Mouse (Mus musculus): ENCODE data around the gene Tmem213. TPM values are rescaled to one million over a fixed set of nuclear protein-coding genes. Genes with fewer than 3 reads are reported as not detected.
A peak's percentile ranks its signal among the peaks of the same experiment; 100 is the strongest.

Gene Tmem213
- polyA plus RNA-seq, 1 experiment from 2014 or later, result not detected

DNA sequence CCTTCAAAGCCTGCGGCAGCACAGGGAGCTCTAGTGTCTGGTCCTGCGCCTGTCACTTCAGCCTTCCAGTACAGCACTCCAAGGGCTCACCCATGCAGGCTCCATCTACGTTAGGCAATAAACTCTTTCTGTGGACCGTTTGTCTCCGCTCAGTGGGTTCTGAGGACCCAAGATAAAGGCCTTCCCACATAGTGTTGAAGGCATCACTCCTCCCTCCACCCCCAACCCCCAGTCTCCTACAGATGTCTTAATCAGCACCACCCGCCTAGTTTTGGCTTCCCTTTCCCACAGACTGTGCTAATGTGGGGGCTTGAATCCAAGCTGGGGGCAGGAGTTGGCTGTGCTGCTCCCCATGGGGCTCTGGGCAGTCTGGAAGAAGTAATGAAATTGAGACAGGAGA lies 5.3 kb upstream of the Tmem213 start:
- 60% methylated on average over 6 of the region's 6 CpGs for WGBS
- H3K36me3 ChIP-seq (replicated peaks; ENCODE audit: control insufficient read depth, insufficient read depth, low read depth, low read length), result no peaks in the 10 kb centered on the region
- DNase-seq (ENCODE audit: low spot score) (no peak), ATAC-seq (replicated peaks; ENCODE audit: insufficient number of reproducible peaks, low FRiP score, low TSS enrichment, low read depth) (no peak)
- no peak overlapping the region for H3K4me2 ChIP-seq (ENCODE audit: low read depth, low read length)
- H3K9me3 ChIP-seq (replicated peaks; ENCODE audit: control insufficient read depth, low read length), result no peaks in the 10 kb centered on the region
- no peaks in the 10 kb centered on the region for H3K4me1 ChIP-seq (ENCODE audit: control insufficient read depth, insufficient read depth, low read length)
- H3K27me3 ChIP-seq (ENCODE audit: control insufficient read depth, insufficient read depth, low read length), result no peaks in the 10 kb centered on the region
- no peak overlapping the region for H3K4me3 ChIP-seq (ENCODE audit: low read depth, low read length)
- H3K27ac ChIP-seq (replicated peaks; ENCODE audit: low read depth, low read length), result no peak overlapping the region
- no peak overlapping the region for H3K9ac ChIP-seq (replicated peaks; ENCODE audit: low read length)

DNA sequence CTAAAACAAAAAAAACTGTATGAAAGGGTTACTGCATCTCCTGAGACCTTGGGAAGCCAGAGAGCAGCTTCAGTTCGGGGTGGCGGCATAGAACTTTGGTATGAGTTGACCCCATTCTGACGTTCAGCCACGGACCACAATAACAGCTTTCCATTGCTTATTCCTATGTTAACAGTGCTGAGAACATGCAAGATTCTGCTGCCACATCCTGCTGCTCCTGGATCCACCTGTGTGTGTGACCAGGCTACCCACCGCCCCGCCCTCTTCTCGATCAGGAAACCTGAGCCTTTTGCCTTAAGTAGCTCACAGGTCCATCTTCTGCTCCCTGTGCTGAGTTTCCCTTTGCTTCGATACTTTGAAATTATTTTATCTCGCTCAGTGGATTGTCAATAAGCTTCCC lies 3.1 kb upstream of the Tmem213 start:
- H3K27me3 ChIP-seq (ENCODE audit: control insufficient read depth, insufficient read depth, low read length), result no peaks in the 10 kb centered on the region
- WGBS, result 88% methylated on average over 9 of the region's 9 CpGs
- DNase-seq (ENCODE audit: low spot score) (no peak), ATAC-seq (replicated peaks; ENCODE audit: insufficient number of reproducible peaks, low FRiP score, low TSS enrichment, low read depth) (no peak)
- H3K9me3 ChIP-seq (replicated peaks; ENCODE audit: control insufficient read depth, low read length), result no peaks in the 10 kb centered on the region
- no peak overlapping the region for H3K27ac ChIP-seq (replicated peaks; ENCODE audit: low read depth, low read length)
- no peak overlapping the region for H3K4me3 ChIP-seq (ENCODE audit: low read depth, low read length)
- no peak overlapping the region for H3K9ac ChIP-seq (replicated peaks; ENCODE audit: low read length)
- H3K4me1 ChIP-seq (ENCODE audit: control insufficient read depth, insufficient read depth, low read length), result no peaks in the 10 kb centered on the region; the same call in 1 of the 2 replicates
- no peaks in the 10 kb centered on the region for H3K36me3 ChIP-seq (replicated peaks; ENCODE audit: control insufficient read depth, insufficient read depth, low read depth, low read length)
- H3K4me2 ChIP-seq (ENCODE audit: low read depth, low read length), result no peak overlapping the region

DNA sequence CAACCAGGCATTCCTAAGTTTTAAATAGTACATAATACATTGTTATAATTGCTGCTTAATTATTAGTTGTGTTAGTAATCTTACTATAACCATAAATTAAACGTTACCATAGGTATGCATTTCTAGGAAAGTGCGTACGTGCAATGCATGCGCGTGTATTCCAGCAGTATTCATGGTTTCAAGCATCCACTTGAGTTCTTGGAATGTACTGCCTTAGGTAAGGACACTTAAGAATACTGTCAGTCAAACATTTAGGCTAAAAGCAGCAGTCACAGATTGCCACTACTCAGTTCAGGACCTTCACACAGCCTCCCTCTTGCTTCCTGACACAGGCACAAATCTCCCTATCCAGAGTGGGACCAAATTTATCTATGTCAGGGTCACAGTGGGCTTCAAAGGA lies 606 bp upstream of the Tmem213 start:
- Histone ChIP-seq H3K4me2 (ENCODE audit: low read depth, low read length) (no peak overlapping the region), H3K27ac (replicated peaks; ENCODE audit: low read depth, low read length) (no peak overlapping the region), H3K27me3 (ENCODE audit: control insufficient read depth, insufficient read depth, low read length) (no peaks in the 10 kb centered on the region), H3K4me1 (ENCODE audit: control insufficient read depth, insufficient read depth, low read length) (no peaks in the 10 kb centered on the region; the same call in 1 of the 2 replicates), H3K9ac (replicated peaks; ENCODE audit: low read length) (no peak overlapping the region), H3K36me3 (replicated peaks; ENCODE audit: control insufficient read depth, insufficient read depth, low read depth, low read length) (no peaks in the 10 kb centered on the region), H3K9me3 (replicated peaks; ENCODE audit: control insufficient read depth, low read length) (no peaks in the 10 kb centered on the region), H3K4me3 (ENCODE audit: low read depth, low read length) (no peak overlapping the region)
- ATAC-seq (replicated peaks; ENCODE audit: insufficient number of reproducible peaks, low FRiP score, low TSS enrichment, low read depth), result no peak
- 86% methylated on average over 5 of the region's 5 CpGs for WGBS
- DNase-seq (ENCODE audit: low spot score), result no peak

DNA sequence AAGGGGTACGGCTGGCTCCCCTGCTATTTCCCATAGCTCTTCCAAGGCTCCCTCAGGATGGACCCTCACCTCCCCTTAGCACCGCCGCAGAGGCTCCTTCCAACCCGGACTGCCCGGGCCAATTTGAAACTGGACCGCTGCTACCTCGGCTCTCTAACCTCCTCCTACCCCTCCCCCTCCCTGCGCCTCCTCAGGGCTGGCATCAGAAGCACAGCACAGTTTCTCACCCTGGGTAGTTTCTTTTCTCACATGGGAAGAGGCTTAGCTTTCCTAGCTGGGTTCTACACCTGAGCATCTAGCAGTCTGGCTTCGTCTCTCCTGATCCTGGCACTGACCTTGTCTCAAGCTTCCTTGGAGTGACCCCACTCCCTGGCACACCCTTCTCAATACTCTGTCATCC lies 816 bp downstream of the Tmem213 start:
- no peak for ATAC-seq (replicated peaks; ENCODE audit: insufficient number of reproducible peaks, low FRiP score, low TSS enrichment, low read depth)
- Histone ChIP-seq H3K4me3 (ENCODE audit: low read depth, low read length) (no peak overlapping the region), H3K9me3 (replicated peaks; ENCODE audit: control insufficient read depth, low read length) (no peaks in the 10 kb centered on the region), H3K9ac (replicated peaks; ENCODE audit: low read length) (no peak overlapping the region), H3K4me2 (ENCODE audit: low read depth, low read length) (no peak overlapping the region), H3K4me1 (ENCODE audit: control insufficient read depth, insufficient read depth, low read length) (no peaks in the 10 kb centered on the region; the same call in 1 of the 2 replicates), H3K27me3 (ENCODE audit: control insufficient read depth, insufficient read depth, low read length) (no peaks in the 10 kb centered on the region), H3K36me3 (replicated peaks; ENCODE audit: control insufficient read depth, insufficient read depth, low read depth, low read length) (no peaks in the 10 kb centered on the region), H3K27ac (replicated peaks; ENCODE audit: low read depth, low read length) (no peak overlapping the region)
- peak; percentile 26 for DNase-seq (ENCODE audit: low spot score)
- 17% methylated on average over 9 of the region's 9 CpGs for WGBS

DNA sequence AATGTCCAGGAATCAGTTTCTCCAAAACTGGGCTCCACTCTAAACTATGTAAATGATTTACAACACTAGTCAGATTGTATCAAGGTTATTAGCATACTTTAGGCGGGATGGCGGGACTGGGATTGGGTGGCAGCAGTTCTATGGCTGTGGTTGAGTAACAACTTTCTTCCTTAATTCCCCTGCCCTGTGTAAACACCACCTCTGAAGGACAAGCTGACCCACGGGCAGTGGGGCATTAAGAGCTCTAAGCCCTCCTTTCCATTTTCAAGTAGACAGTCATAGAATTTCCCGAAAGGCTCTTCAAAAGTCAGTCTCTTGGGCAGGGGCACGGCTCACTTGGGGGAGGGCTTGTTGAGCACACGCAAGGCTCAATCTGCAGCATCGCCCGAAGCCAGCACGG lies 1.8 kb downstream of the Tmem213 start:
- no peak overlapping the region for H3K4me2 ChIP-seq (ENCODE audit: low read depth, low read length)
- H3K36me3 ChIP-seq (replicated peaks; ENCODE audit: control insufficient read depth, insufficient read depth, low read depth, low read length), result no peaks in the 10 kb centered on the region
- no peaks in the 10 kb centered on the region for H3K27me3 ChIP-seq (ENCODE audit: control insufficient read depth, insufficient read depth, low read length)
- no peak overlapping the region for H3K4me3 ChIP-seq (ENCODE audit: low read depth, low read length)
- no peaks in the 10 kb centered on the region; the same call in 1 of the 2 replicates for H3K4me1 ChIP-seq (ENCODE audit: control insufficient read depth, insufficient read depth, low read length)
- DNase-seq (ENCODE audit: low spot score) (no peak), ATAC-seq (replicated peaks; ENCODE audit: insufficient number of reproducible peaks, low FRiP score, low TSS enrichment, low read depth) (no peak)
- H3K9me3 ChIP-seq (replicated peaks; ENCODE audit: control insufficient read depth, low read length), result no peaks in the 10 kb centered on the region
- H3K27ac ChIP-seq (replicated peaks; ENCODE audit: low read depth, low read length), result no peak overlapping the region
- H3K9ac ChIP-seq (replicated peaks; ENCODE audit: low read length), result no peak overlapping the region
- WGBS, result 78% methylated on average over 9 of the region's 9 CpGs

DNA sequence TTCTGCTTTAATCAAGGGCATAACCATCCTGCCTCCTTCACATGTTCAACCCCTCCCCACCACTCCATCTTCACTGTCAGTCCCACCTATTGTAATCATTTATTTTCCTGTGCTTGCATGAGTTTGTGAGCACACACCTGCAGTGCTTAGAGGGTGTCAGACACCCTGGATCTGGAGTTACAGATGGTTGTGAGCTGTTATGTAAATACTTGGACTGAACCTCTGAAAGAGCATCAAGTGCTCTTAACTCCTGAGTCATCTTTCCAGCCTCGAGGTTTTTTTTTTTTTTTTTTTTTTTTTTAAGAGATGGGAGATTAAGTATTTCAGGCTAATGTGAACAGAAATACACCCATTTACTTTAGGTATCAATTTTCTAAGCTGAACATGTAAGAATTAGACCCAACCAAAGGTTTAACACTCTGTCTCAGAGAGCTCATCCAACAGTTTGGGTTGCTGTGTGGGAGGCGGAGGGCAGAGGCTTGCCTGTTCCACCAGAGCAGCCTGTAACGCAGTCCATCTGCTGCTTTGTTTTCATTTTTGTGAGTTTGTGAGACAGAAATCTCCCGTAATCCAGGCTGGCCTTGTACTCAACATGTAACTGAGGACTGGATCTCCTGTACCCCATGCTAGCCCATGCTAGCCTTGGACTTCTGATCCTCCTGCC lies 7.2 kb downstream of the Tmem213 start:
- no peak overlapping the region for H3K4me3 ChIP-seq (ENCODE audit: low read depth, low read length)
- no peak overlapping the region for H3K27ac ChIP-seq (replicated peaks; ENCODE audit: low read depth, low read length)
- WGBS, result 52% methylated on average over 4 of the region's 4 CpGs
- no peaks in the 10 kb centered on the region for H3K4me1 ChIP-seq (ENCODE audit: control insufficient read depth, insufficient read depth, low read length)
- no peak overlapping the region for H3K4me2 ChIP-seq (ENCODE audit: low read depth, low read length)
- H3K36me3 ChIP-seq (replicated peaks; ENCODE audit: control insufficient read depth, insufficient read depth, low read depth, low read length), result no peaks in the 10 kb centered on the region
- no peak overlapping the region for H3K9ac ChIP-seq (replicated peaks; ENCODE audit: low read length)
- DNase-seq (ENCODE audit: low spot score) (no peak), ATAC-seq (replicated peaks; ENCODE audit: insufficient number of reproducible peaks, low FRiP score, low TSS enrichment, low read depth) (no peak)
- no peaks in the 10 kb centered on the region for H3K27me3 ChIP-seq (ENCODE audit: control insufficient read depth, insufficient read depth, low read length)
- no peaks in the 10 kb centered on the region for H3K9me3 ChIP-seq (replicated peaks; ENCODE audit: control insufficient read depth, low read length)

DNA sequence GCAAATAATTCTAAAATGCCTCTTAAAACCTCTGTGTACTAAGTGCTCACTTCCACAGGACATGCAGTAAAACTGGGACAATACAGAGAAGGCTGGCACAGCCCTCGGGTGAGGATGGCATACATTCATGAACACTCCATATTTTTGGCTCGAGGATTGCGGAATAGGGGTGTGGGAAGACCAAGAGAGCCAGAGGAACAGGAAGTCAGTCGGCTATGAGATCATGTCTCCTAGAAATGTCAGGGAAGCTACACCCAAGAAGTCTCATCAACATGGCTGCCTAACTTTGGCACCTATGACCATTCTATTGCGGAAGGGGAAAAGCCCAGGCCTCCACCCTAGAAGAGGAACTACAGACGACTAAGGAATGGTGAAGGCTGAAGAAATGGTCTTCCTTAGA lies 9.3 kb downstream of the Tmem213 start:
- Histone ChIP-seq H3K9me3 (replicated peaks; ENCODE audit: control insufficient read depth, low read length) (no peaks in the 10 kb centered on the region), H3K36me3 (replicated peaks; ENCODE audit: control insufficient read depth, insufficient read depth, low read depth, low read length) (no peaks in the 10 kb centered on the region), H3K27ac (replicated peaks; ENCODE audit: low read depth, low read length) (no peak overlapping the region), H3K27me3 (ENCODE audit: control insufficient read depth, insufficient read depth, low read length) (no peaks in the 10 kb centered on the region), H3K9ac (replicated peaks; ENCODE audit: low read length) (no peak overlapping the region), H3K4me2 (ENCODE audit: low read depth, low read length) (no peak overlapping the region), H3K4me1 (ENCODE audit: control insufficient read depth, insufficient read depth, low read length) (no peaks in the 10 kb centered on the region), H3K4me3 (ENCODE audit: low read depth, low read length) (no peak overlapping the region)
- WGBS, result 93% methylated on average over 6 of the region's 6 CpGs
- ATAC-seq (replicated peaks; ENCODE audit: insufficient number of reproducible peaks, low FRiP score, low TSS enrichment, low read depth), result no peak
- no peak for DNase-seq (ENCODE audit: low spot score)

DNA sequence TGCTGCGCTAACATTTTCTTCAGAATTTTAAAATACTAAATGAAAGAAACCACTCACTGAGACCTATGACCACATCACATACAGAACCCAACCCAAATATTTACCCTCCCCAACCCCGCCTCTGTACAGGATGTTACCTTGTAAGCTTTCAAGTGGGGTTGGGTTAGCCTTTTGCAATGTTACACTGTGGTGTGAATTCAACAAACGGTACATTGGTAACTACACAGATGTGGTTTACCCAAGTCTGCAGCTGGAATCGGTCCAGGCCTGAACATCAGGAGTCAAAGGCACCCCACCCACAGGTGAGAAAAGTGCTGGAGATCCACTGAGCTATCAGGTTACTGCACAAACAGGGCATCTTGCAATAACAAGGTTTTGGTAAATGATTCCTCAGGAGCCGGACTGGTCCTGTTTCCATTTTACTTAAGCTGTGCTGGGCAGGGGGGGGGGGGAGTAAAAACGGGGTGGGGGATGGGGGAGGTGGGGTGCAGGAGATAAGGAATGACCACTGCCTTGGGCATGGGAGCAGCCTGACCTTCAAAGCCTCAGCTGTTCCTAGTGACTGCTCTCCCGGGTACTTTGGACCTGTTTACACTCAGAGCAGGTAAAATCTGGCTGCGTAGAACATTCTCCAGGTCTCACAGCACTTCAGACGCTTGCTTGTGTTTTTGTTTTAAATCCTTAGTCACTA lies 11.8 kb downstream of the Tmem213 start:
- Histone ChIP-seq H3K27me3 (ENCODE audit: control insufficient read depth, insufficient read depth, low read length) (no peaks in the 10 kb centered on the region), H3K4me1 (ENCODE audit: control insufficient read depth, insufficient read depth, low read length) (no peaks in the 10 kb centered on the region), H3K9ac (replicated peaks; ENCODE audit: low read length) (no peak overlapping the region), H3K9me3 (replicated peaks; ENCODE audit: control insufficient read depth, low read length) (no peaks in the 10 kb centered on the region), H3K4me2 (ENCODE audit: low read depth, low read length) (no peak overlapping the region), H3K27ac (replicated peaks; ENCODE audit: low read depth, low read length) (no peak overlapping the region), H3K36me3 (replicated peaks; ENCODE audit: control insufficient read depth, insufficient read depth, low read depth, low read length) (no peaks in the 10 kb centered on the region), H3K4me3 (ENCODE audit: low read depth, low read length) (no peak overlapping the region)
- ATAC-seq (replicated peaks; ENCODE audit: insufficient number of reproducible peaks, low FRiP score, low TSS enrichment, low read depth) (no peak), DNase-seq (ENCODE audit: low spot score) (no peak)
- WGBS, result 58% methylated on average over 9 of the region's 9 CpGs
